Mouse (Mus musculus) MEL (cell line): ENCODE results near the gene Dapk3.

Experiments
- CTCF ChIP-seq, 3 experiments: IDR thresholded peaks in 2 of 3; conservative IDR thresholded peaks in 1 of 3; 2 replicates each; pipeline ENCODE4 v1.5.1; 2011 to 2012; ENCODE audit warnings: low read length in 3 of 3, low read depth in 2 of 3, mild to moderate bottlenecking in 2 of 3, improper control_type of control experiment in 1 of 3, inconsistent platforms in 1 of 3, mixed read lengths in 1 of 3, moderate library complexity in 1 of 3; ENCODE audit not compliant: control insufficient read depth in 1 of 3, insufficient read depth in 1 of 3, poor library complexity in 1 of 3, severe bottlenecking in 1 of 3
- E2F4 ChIP-seq: IDR thresholded peaks from 2 replicates; pipeline ENCODE4 v1.6.1; 2011; ENCODE audit warnings: low read depth, low read length, improper control_type of control experiment, borderline replicate concordance
- EP300 ChIP-seq, 2 experiments: IDR thresholded peaks; 2 replicates each; pipeline ENCODE4 v1.6.1; 2011; ENCODE audit warnings: improper control_type of control experiment in 2 of 2, low read length in 2 of 2, low read depth in 1 of 2, mild to moderate bottlenecking in 1 of 2
- ETS1 ChIP-seq: IDR thresholded peaks from 2 replicates; pipeline ENCODE4 v1.6.1; 2012; ENCODE audit warnings: low read depth, mild to moderate bottlenecking, inconsistent platforms, low read length, improper control_type of control experiment, moderate library complexity
- MAFK ChIP-seq: IDR thresholded peaks from 2 replicates; pipeline ENCODE4 v1.6.1; 2011; ENCODE audit warnings: low read depth, mild to moderate bottlenecking, low read length, improper control_type of control experiment, borderline replicate concordance
- NRF1 ChIP-seq: IDR thresholded peaks from 2 replicates; pipeline ENCODE4 v1.6.1; 2014; ENCODE audit warnings: low read depth, mild to moderate bottlenecking, inconsistent platforms, low read length, improper control_type of control experiment, moderate library complexity; ENCODE audit not compliant: poor library complexity, insufficient read depth, severe bottlenecking
- POLR2A ChIP-seq, 2 experiments: IDR thresholded peaks; 2 replicates each; pipeline ENCODE4 v1.6.1; 2011 to 2012; ENCODE audit warnings: low read length in 2 of 2, mild to moderate bottlenecking in 2 of 2, control low read depth in 1 of 2, improper control_type of control experiment in 1 of 2, low read depth in 1 of 2, moderate library complexity in 1 of 2; ENCODE audit not compliant: control insufficient read depth in 1 of 2, insufficient read depth in 1 of 2, poor library complexity in 1 of 2
- POLR2AphosphoS5 ChIP-seq: IDR thresholded peaks from 2 replicates; pipeline ENCODE4 v1.6.1; 2012; ENCODE audit warnings: low read depth, borderline replicate concordance, mild to moderate bottlenecking, inconsistent platforms, low read length, moderate library complexity, mixed read lengths
- ZC3H11A ChIP-seq: IDR thresholded peaks from 2 replicates; pipeline ENCODE4 v1.6.1; 2012; ENCODE audit warnings: low read depth, mild to moderate bottlenecking, inconsistent platforms, low read length, improper control_type of control experiment

- TF ChIP-seq EP300 (IDR thresholded peaks at IDR 0.05; ENCODE audit: low read depth in 1 of 2, low read length in 2 of 2) (no peak), CTCF (IDR thresholded peaks at IDR 0.05 in 2 of 3, conservative IDR thresholded peaks at IDR 0.05 in 1 of 3; ENCODE audit: control insufficient read depth in 1 of 3, insufficient read depth in 1 of 3, low read depth in 2 of 3, low read length in 3 of 3, poor library complexity in 1 of 3, severe bottlenecking in 1 of 3) (no peak), ETS1 (no peak), POLR2A (IDR thresholded peaks at IDR 0.05; ENCODE audit: control insufficient read depth in 1 of 2, insufficient read depth in 1 of 2, low read depth in 1 of 2, low read length in 2 of 2, poor library complexity in 1 of 2) (no peak), MAFK (no peak), POLR2AphosphoS5 (no peak), ZC3H11A (no peak), NRF1 (no peak), E2F4 (no peak)
Observed at GRCm38 (mm10) chr10:81200605-81201287, 17.9 kb downstream of the Dapk3 start.
